Mouse (Mus musculus) bone marrow, adult 2 months (tissue): ENCODE data around the gene Rad51b.

ENCODE experiments used
- CTCF ChIP-seq: fragments of 200-500 bp; IDR thresholded peaks from 2 replicates; pipeline ENCODE4 v1.5.1; 2011; ENCODE audit warnings: low read length, control low read depth; ENCODE audit not compliant: control insufficient read depth, insufficient read depth
- POLR2A ChIP-seq: fragments of 200-500 bp; IDR thresholded peaks from 2 replicates; pipeline ENCODE4 v1.6.1; 2011; ENCODE audit warnings: low read depth, mild to moderate bottlenecking, control low read depth, low read length, borderline replicate concordance; ENCODE audit not compliant: control insufficient read depth

DNA sequence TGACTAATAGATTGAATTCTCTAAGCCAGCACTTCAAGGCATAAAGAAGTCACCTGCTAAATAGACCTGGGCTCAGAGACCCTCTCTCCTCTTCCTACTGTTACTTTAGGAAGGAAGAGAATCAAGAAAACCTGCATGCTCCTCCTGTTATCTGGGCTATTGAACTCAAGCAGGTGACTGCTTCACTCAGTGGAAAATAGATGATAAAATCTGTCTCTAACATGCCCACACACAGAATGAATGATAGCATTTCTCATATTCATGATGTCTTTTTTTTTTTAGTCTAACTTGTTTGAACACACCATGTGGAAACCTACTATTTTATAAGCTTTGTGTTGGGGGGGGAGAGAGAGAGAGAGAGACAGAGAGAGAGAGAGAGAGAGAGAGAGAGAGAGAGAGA lies 352.7 kb downstream of the Rad51b start:
- no peak for TF ChIP-seq CTCF
- no peak for TF ChIP-seq POLR2A
